Mouse (Mus musculus): Measurements from ENCODE around the gene Wdr48.

- TF ChIP-seq CTCF (IDR thresholded peaks at IDR 0.05) (peak; percentile 66), POLR2A (IDR thresholded peaks at IDR 0.05; ENCODE audit: insufficient read depth, low read depth, low read length) (no peak)
These were observed 79.3 kb downstream of the Wdr48 start for GRCm38 (mm10) chr9:119973869-119974520.
